Mouse (Mus musculus) left cerebral cortex, adult 18-20 months (tissue): Measurements from ENCODE around the gene Ifih1. TPM values are rescaled to one million over a fixed set of nuclear protein-coding genes. Genes with fewer than 3 reads are reported as not detected.

Experiments
- DNase-seq, 2 experiments: peaks; one replicate each; pipeline ENCODE4 v3.0.0; 2021 to 2022; ENCODE audit warnings: low spot score in 2 of 2, mixed read lengths in 1 of 2
- long read RNA-seq, 2 experiments: library from polyadenylated mRNA; stranded (forward); transcript quantifications; one replicate each; pipeline ENCODE4 v2.0.0; 2021
- total RNA-seq, 2 experiments: library from RNA; stranded (reverse); gene quantifications; 2 replicates each; pipeline ENCODE4 v1.2.3; 2021

Gene Ifih1
- total RNA-seq = 1 to 10 TPM; 4.1 TPM
- long read RNA-seq, experiment 1, full-length matches to known transcripts = 4 of 6 reads
- long read RNA-seq, experiment 1, partial matches to known transcripts = 0 of 6 reads
- long read RNA-seq, experiment 1, other reads (novel, unspliced or antisense) = 2 of 6 reads
- long read RNA-seq, experiment 2, full-length matches to known transcripts = 1 of 4 reads
- long read RNA-seq, experiment 2, partial matches to known transcripts = 1 of 4 reads
- long read RNA-seq, experiment 2, other reads (novel, unspliced or antisense) = 2 of 4 reads

DNA sequence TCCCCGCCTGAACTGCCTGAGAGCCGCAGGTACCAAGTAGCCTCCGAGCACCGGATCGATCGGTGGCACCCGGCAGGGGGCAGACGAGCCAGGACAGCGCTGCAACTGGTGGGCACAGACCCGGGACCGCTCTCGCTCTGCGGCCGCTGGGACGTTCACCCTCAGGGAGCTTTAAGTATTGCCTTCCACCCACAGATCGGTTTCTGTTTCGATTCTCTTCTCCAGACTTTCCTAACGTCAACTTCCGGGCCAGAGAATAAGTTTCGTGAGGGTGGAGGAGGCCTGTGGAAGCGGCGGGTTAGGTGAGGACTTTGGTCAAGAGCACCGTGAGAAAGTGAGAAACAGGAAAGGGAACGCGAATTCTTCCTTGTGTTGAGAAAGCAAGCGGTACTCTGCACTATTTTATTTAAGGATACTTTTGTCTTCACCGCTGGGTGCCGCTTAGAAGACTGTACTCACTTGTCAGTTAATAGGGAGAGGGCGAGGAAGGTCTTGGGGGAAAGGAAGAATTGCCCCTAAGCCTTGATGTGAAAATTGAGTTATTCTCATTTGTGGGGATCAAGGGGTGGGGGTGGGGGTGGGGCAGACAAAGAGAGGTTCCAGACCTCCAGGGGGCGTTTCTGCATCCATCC lies at the start of gene Ifih1:
Gene Ifih1 (minus strand): TSS at position 242 of the 632 bp plus-strand sequence.
- no peak for DNase-seq

DNA sequence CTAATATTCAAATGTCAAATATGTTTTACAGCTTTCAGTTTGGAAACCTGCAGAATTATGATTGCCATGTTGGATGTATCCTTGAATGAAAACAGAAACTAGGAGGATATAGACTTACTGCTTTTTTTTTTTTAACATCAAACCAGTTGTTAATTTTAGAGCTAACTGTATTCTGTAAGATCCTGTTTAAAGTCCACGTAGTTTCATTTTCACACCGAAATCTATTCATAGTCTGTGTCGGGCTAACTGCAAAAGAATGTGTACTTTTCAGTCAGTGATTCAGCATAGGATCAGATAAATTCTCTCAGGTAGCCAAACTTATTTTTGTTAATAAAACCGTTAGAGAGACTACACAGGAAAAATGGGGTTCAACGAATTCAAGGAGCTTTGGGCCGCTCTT lies 39.9 kb upstream of the Ifih1 start:
- no peak for DNase-seq

DNA sequence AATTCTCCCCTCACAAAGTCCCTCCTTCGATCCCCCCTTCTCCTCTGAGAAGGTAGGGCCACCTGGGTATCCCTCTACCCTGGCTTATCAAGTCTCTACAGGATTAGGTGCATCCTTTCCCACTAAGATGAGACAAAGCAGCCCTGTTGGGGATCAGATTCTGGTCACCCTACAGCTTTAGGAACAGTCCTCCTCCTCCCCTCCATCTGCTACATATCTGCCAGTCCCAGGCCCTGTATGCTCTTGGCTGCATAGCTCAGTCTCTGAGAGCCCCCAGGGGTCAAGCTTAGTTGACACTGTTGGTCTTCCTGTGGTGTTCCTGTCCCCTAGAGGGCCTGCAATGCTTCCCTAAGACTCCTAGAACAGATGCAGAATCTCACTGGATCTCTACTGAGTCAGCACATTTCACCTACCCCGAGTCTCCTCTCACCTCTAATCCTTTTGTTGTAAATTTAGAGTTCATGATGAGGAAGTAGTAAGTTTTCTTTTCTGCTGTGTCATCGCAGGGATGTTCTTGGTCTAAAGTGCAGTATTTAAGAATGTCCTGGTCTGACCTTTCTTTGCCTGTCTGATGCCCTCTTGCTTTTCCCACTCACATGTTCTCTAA lies 39.0 kb upstream of the Ifih1 start:
- no peak for DNase-seq

DNA sequence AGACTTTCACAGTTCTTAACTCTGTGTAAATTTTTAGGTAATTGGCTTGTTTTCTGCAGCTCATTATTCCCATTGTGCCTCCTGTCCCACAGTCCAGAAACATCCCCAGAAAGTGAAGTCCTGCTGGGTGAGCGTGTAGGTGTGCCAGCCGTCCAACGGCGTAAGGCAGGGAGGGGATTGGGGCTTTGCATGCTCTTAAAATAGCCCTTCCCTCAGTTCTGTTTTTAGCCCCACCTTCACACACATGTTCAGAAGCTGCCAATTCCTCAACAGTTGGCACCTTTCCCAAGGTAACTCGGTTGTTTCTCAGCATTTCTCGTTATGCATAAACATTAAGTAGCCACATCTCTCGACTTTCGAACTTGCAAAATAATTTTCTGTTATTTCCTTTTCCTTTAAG lies 35.6 kb upstream of the Ifih1 start:
- peak; percentile 49 to 70 for DNase-seq

- no peak for DNase-seq
Observed at GRCm38 (mm10) chr2:62672788-62673187, 26.7 kb upstream of the Ifih1 start.

GRCm38 (mm10) chr2:62670767-62671166 lies 24.7 kb upstream of the Ifih1 start:
- DNase-seq = no peak

DNA sequence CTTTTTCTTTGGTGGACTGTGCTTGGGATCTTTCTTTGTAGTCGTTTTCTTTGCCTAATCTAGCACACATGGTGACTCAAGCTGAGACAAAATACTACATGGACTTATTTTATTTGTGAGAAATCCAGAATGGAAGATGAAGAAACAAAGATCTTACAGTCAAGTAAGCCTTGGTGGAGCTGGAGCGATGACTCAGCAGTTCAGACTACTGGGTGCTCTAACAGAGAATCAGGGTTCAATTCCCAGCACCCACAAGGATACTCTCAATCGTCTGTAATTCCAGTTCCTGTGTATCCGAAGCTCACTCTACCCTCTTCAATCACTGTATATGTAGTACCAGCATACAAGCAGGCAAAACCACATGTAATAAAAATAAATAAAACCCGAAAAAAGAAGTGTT lies 24.2 kb upstream of the Ifih1 start:
- DNase-seq = no peak

GRCm38 (mm10) chr2:62669848-62670247 lies 23.8 kb upstream of the Ifih1 start:
- DNase-seq = no peak

GRCm38 (mm10) chr2:62665536-62665935 lies 19.5 kb upstream of the Ifih1 start:
- DNase-seq = no peak

DNA sequence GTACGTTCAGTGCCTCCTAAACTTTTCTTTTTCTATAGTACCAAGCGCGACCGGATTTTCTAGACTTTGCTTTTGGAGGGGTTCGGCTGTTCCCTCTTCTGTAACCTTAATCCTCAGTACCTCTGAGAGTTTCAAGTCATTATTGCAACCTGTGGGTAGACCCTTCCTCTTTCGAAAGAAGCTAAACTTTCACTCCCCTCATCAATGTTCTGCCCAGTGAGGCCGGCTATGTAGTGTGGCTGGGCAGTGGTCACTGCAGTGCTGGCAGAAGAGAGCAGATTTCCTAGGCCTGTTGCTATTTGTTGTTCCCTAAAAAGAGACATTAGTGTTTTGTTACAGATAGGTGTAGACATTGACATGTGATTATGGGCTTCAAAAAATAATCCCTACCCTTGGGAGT lies 18.8 kb upstream of the Ifih1 start:
- DNase-seq = no peak

GRCm38 (mm10) chr2:62664135-62664670 lies 18.1 kb upstream of the Ifih1 start, which contains the start of gene Gca:
Gene Gca, plus strand, starts transcription at chr2:62664285.
- peak; percentile 82 to 88 for DNase-seq

GRCm38 (mm10) chr2:62662560-62662959 lies 16.5 kb upstream of the Ifih1 start:
- no peak for DNase-seq

GRCm38 (mm10) chr2:62660565-62660964 lies 14.5 kb upstream of the Ifih1 start:
- DNase-seq = no peak

GRCm38 (mm10) chr2:62656072-62656471 lies 10.0 kb upstream of the Ifih1 start:
- no peak for DNase-seq

DNA sequence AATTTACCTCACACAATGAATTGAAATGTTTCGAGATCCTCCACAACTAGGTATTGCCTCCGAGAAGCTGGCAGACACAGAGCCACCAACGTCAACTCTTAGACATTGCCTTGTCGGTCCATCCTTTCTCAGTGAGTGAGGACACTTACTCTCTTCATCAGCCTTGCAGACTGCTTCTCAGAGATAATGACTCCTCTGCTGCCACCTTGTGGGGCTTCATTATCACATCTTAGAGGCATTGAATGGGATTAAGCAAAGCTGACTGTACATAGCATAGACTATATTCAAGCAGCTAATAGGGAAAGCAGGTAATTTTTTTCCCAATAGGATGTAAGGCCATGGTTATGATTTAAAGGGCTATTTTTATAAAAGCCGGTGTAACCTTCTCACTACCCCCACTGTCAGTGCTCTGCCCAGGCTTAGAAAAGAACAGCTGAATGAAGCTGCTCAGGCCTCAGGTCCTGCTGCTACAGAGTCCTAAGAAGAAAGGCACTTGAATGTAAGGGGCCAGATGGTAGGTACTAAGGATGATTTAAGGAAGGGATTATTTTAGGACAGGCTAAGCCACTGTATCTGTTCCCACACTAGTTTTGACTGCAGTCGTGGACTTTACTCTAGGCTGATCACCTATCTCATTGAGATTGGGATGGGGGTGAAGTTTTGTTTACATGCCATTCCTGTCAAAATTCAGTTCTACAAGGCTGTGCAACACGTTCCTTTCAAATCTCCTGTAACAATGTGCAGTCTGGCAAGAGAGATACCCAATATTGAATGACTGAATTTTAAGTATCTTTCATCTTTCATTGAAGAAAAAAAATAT lies 8.7 kb upstream of the Ifih1 start:
- DNase-seq = peak; percentile 76 to 82

DNA sequence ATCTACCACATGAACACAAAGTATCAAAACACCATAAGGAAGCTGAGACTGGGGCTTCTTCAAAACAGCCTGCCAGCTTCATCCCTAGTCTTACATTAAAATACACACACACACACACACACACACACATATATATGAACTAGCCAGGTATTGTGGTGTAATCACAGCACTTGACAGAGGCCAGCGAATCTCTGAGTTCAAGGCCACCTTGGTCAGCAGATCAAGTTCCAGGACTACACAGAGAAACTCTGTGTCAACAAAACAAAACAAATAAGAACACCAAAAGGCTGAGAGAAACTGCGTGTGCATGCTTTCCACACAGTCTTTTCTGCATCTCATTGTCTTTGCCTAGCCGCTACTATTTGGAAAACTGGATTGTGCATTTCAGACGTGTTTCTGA lies 6.4 kb upstream of the Ifih1 start:
- DNase-seq = no peak

DNA sequence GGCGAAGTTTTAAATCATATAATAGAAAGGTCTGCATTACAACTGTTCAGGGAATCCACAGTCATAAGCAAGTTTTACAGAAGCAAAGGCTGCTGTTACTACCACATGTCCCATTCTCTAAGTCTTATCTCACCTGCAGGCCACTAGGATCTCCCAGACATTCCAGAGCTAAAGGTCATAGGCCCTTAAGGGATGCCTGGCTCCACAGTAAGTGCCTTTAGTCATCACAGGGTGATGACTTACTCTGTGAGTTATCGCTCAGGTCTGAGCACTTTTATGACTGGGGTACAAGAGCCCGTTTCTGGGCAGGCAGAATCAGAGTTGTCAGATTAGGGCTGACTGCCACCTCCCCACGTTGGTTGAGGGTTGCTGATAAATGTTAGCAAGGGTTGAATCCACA lies 5.8 kb upstream of the Ifih1 start:
- DNase-seq = no peak

DNA sequence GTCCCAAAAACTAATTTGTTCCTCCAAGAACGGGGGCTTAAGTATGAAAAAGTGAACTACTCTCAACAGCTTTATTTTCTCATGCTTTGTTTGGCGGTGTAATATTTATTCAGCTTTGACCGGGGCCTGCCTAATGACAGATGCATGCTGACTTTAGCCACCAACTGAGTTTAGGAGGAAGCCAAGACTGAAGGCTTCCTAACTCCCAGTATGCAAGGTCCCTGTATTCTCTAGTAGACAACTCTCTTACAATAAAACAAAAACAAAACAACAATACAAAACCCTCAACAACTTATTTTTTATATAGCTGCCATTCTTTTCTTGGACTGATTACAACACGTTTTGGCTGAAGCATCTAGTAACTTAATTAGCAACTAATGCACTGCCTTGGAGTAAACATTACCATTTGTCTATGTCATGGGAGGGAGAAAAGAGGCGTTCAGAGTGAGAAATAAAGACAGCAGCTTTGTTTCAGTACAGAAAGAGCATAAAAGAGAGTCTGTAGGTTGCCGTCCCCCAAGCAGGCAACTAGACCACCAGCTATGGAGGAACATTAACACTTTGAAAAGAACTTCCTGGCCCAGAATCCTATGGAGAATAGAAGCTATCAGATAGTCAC lies 725 bp upstream of the Ifih1 start:
- no peak for DNase-seq

GRCm38 (mm10) chr2:62645475-62645874 lies 580 bp downstream of the Ifih1 start:
- DNase-seq = no peak

DNA sequence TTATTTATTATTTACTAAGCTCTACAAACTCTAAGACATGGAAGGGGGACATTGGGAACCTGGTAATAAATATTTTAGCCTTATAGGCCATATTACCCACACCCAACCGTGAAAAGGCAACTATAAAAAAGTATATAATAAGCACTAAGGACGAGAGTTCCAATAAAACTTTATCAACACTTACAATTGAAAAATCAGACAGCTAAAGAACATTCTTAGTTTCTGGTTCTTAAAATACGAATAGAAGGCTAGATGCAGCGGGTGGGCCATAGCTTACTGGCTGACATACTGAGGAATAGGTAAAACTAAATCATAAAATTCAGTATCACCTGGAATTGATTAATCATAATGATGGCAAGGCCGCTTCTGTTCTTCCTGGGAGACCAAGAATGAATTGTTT lies 1.2 kb downstream of the Ifih1 start:
- no peak for DNase-seq
